Mouse (Mus musculus) CH12.LX (cell line): ENCODE measurements at regions not wholly inside any gene's neighbourhood (a gene's known extent, or its start where the extent isn't known, plus 50 kb on each side); places are given as distances from the start of the nearest gene placed in this dataset.

Experiments
- DNase-seq: peaks from one replicate; pipeline ENCODE4 v3.0.0-alpha.2; 2013; ENCODE audit errors: extremely low read depth
- H3K27ac ChIP-seq: 2 replicates; pipeline ENCODE4 v1.5.1; 2012; ENCODE audit warnings: low read depth, mild to moderate bottlenecking, control low read depth, moderate library complexity; ENCODE audit not compliant: insufficient read depth
- H3K27me3 ChIP-seq: replicated peaks from 2 replicates; pipeline ENCODE3; 2012; ENCODE audit warnings: inconsistent platforms
- H3K36me3 ChIP-seq, 2 experiments: replicated peaks in 1 of 2; 2 replicates each; pipeline versions ENCODE3 to v1.6.1; 2012; ENCODE audit warnings: inconsistent platforms in 1 of 2, low read length in 1 of 2, mild to moderate bottlenecking in 1 of 2, mixed read lengths in 1 of 2, moderate library complexity in 1 of 2; ENCODE audit not compliant: control insufficient read depth in 1 of 2, insufficient read depth in 1 of 2
- H3K4me1 ChIP-seq, 2 experiments: 2 replicates each; pipeline ENCODE4 v1.6.1; 2012; ENCODE audit warnings: inconsistent platforms in 1 of 2, moderate library complexity in 1 of 2; ENCODE audit not compliant: insufficient read depth in 2 of 2, control insufficient read depth in 1 of 2
- H3K4me2 ChIP-seq: 2 replicates; pipeline ENCODE4 v1.6.1; 2012; ENCODE audit warnings: low read depth, mild to moderate bottlenecking, control low read depth; ENCODE audit not compliant: poor library complexity, insufficient read depth, severe bottlenecking
- H3K4me3 ChIP-seq, 3 experiments: fragments of 150-350 bp in 1 of 3; sonication (generic) in 1 of 3; replicated peaks in 1 of 3; 2 replicates each; pipeline versions ENCODE3 to v1.5.1; 2011 to 2012; ENCODE audit warnings: low read depth in 2 of 3, low read length in 2 of 3, mild to moderate bottlenecking in 2 of 3, moderate library complexity in 2 of 3, control low read depth in 1 of 3, improper control_type of control experiment in 1 of 3, inconsistent platforms in 1 of 3, mixed read lengths in 1 of 3; ENCODE audit not compliant: poor library complexity in 1 of 3
- H3K79me2 ChIP-seq: replicated peaks from 2 replicates; pipeline ENCODE4 v1.6.1; 2012; ENCODE audit warnings: mild to moderate bottlenecking, moderate library complexity; ENCODE audit not compliant: control insufficient read depth, poor library complexity, insufficient read depth, severe bottlenecking; ENCODE audit errors: extremely low read depth
- H3K9ac ChIP-seq: 2 replicates; pipeline ENCODE4 v1.6.1; 2012; ENCODE audit warnings: low read depth, mild to moderate bottlenecking, control low read depth, moderate library complexity; ENCODE audit not compliant: insufficient read depth
- H3K9me3 ChIP-seq: replicated peaks from 2 replicates; pipeline ENCODE3; 2012; ENCODE audit warnings: low read length, inconsistent platforms, mixed read lengths
- ELF1 ChIP-seq: IDR thresholded peaks from 2 replicates; pipeline ENCODE4 v1.6.1; 2014; ENCODE audit warnings: low read depth, mild to moderate bottlenecking, inconsistent platforms, low read length, improper control_type of control experiment
- EP300 ChIP-seq: IDR thresholded peaks from 2 replicates; pipeline ENCODE4 v1.6.1; 2011; ENCODE audit warnings: low read length, improper control_type of control experiment
- MXI1 ChIP-seq: IDR thresholded peaks from 2 replicates; pipeline ENCODE4 v1.6.1; 2011; ENCODE audit warnings: mild to moderate bottlenecking, low read depth, low read length, improper control_type of control experiment
- MYC ChIP-seq: IDR thresholded peaks from 2 replicates; pipeline ENCODE4 v1.6.1; 2011; ENCODE audit warnings: low read depth, mild to moderate bottlenecking, improper control_type of control experiment, low read length
- POLR2AphosphoS2 ChIP-seq: IDR thresholded peaks from 2 replicates; pipeline ENCODE4 v1.6.1; 2011; ENCODE audit warnings: low read depth, low read length, improper control_type of control experiment
- TBP ChIP-seq: conservative IDR thresholded peaks from 2 replicates; pipeline ENCODE4 v1.6.1; 2011; ENCODE audit warnings: low read depth, low read length, improper control_type of control experiment
- TCF12 ChIP-seq: IDR thresholded peaks from 2 replicates; pipeline ENCODE4 v1.6.1; 2014; ENCODE audit warnings: low read depth, mild to moderate bottlenecking, inconsistent platforms, low read length, improper control_type of control experiment
- dilution Hi-C: fragments of 300-500 bp; cut with MboI; formaldehyde crosslinking; loops from 2 replicates; pipeline ENCODE4 v1.14.3; 2020; ENCODE audit warnings: low sequenced_read_pairs; ENCODE audit not compliant: extremely low pct_unique_long_range_greater_than_20kb, extremely low pct_ligation_motif_present
- in situ Hi-C: fragments of 300-500 bp; cut with MboI; formaldehyde crosslinking; loops from 3 replicates; pipeline ENCODE4 v1.14.3; 2019; ENCODE audit warnings: low sequenced_read_pairs, low pct_ligation_motif_present, low pct_unique_long_range_greater_than_20kb, mixed read lengths

DNA sequence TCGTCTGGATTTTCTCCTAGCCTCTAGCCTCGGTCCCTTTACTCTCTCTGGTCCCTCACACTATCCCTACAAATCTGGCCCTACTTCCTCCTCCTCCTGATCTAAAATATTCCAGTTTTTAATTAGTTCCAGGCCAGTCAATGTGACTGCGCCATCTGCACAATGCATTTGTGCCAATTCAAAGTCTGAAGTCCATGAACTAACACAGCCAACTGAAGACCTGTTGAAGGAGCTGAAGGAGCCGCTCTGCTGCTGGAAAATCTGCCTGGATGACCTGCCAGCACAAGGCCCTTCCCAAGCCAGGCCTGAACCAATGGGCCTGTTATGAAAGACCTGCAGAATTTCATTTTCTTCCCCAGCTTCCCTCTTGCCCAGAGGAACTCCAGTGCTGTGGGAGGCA is 197.9 kb upstream of the Mctp2 start:
- Histone ChIP-seq H3K9ac (no peak overlapping the region), H3K4me2 (no peak overlapping the region), H3K9me3 (no peaks in the 10 kb centered on the region), H3K27ac (no peak overlapping the region), H3K79me2 (no peaks in the 10 kb centered on the region), H3K27me3 (no peaks in the 10 kb centered on the region), H3K4me1 (peaks cover 0 to 2% of the 10 kb centered on the region in 2 experiments; a peak in 2 of 4 replicates), H3K4me3 (no peak overlapping the region), H3K36me3 (no peaks in the 10 kb centered on the region)
- DNase-seq, result no peak
- dilution Hi-C loops, result no loop called here
- in situ Hi-C loops, result no loop called here
- TF ChIP-seq MXI1 (no peak), TCF12 (no peak), EP300 (no peak), TBP (no peak)

DNA sequence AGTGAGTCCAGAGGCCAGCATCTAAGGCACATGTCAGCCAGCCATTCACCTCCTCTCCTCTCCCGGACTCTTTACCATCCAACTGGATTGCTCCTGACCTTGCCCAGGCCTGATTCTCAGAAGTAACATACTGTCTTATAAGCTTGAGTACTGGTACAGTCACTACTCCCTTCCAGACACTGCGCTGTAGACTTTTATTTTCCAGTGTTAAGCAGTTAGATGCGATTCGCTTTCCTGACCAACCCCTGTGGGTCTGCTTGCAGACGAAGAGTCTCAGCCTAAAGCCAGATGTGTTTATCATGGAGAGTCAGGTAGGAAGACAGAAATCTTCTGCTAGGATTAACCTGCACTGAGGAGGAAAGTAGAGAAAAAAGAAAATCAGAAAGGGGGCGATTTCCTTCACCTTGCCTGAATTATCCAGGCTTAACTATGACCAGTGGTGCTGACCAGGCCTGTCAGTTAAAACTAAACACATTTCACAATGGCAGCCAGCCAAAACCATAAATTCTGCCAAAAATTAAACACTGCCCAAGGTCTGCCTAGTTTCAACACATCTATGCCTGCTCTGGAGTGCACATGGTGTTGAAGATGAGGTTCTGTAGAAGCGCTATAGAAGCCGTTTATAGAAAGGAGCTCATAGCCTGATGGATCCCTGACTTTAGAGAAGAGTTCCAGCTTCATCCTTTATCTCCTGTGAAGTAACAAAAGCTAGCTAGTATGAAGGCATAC is 199.5 kb upstream of the Mctp2 start:
- Histone ChIP-seq H3K27ac (no peak overlapping the region), H3K36me3 (no peaks in the 10 kb centered on the region), H3K9ac (no peak overlapping the region), H3K4me2 (no peak overlapping the region), H3K9me3 (no peaks in the 10 kb centered on the region), H3K4me1 (no peaks in the 10 kb centered on the region), H3K27me3 (no peaks in the 10 kb centered on the region), H3K4me3 (no peak overlapping the region), H3K79me2 (no peaks in the 10 kb centered on the region)
- no peak for DNase-seq
- in situ Hi-C loops (no loop called here), dilution Hi-C loops (no loop called here)
- no peak for TF ChIP-seq MYC
- TF ChIP-seq ELF1, result no peak

DNA sequence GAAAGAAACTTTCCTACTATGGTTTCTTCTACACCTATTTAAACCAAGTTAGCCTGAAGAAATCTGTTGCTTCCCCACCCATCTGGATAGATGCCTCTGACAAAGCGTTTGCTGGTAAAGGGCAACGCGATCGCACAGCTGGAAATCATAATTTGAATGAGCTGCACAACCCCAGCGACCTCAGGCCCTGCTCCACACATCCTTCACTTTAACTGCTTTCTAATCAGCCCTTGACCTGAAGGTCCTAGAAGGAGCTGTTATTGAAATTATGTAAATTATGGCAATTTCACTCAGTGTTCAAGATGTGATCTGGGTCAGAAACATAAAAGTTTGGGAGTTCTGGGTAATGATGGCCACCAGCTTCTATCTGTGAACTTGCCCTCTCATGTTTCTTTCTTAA is 201.5 kb upstream of the Mctp2 start:
- Histone ChIP-seq H3K9me3 (no peaks in the 10 kb centered on the region), H3K4me3 (no peak overlapping the region), H3K36me3 (no peaks in the 10 kb centered on the region), H3K27ac (no peak overlapping the region), H3K27me3 (no peaks in the 10 kb centered on the region), H3K4me1 (no peaks in the 10 kb centered on the region), H3K9ac (no peak overlapping the region), H3K4me2 (no peak overlapping the region)
- no peak for DNase-seq
- in situ Hi-C loops, result no loop called here
- TF ChIP-seq MXI1 (no peak), POLR2AphosphoS2 (no peak)
- TF ChIP-seq, all 38 proteins: peak for 0
- dilution Hi-C loops, result no loop called here
- H3K79me2 ChIP-seq, result no peaks in the 10 kb centered on the region
